In the genomic region with DNA sequence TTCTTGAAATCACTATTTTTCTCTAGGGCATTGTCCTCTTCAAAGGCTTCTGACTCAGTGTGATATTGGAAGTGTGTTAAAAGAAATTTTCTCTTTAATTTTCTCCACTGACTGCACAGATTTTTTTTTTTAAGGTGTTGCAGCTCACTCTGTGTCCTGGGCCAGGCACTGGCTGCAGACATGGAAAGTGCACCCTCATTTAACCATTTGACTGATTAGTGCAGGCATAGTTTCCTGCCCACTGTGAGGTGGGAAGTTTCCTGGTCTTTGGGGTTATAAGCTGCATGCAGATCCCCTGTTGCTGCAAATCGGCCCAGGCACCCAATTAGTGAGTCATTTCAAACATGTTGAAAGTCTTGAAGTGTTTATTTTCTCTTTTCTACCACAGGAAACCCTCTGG, we compare ENCODE assay signal across 29 mouse cellular contexts. TPM values are rescaled to one million over a fixed set of nuclear protein-coding genes. Genes with fewer than 3 reads are reported as not detected.
DNase-seq lines count a peak whose midpoint lies in the region; ATAC-seq and TF ChIP-seq lines count a peak whose summit lies in the region.
"Had no signal": no experiment of that assay in that cellular context is flagged by ENCODE, and none has a peak within 500 bp of the region (broad histone marks: within the 10 kb centered on the region; RNA-seq: fewer than 3 reads in every experiment).

No protein-coding gene starts in this region.

- 65% methylated on average over 1 of the region's 1 CpGs for WGBS in hindbrain, postnatal 0 days
- WGBS in hindbrain, embryonic 10.5 days = 64% methylated on average over 1 of the region's 1 CpGs
- WGBS in midbrain, embryonic 12.5 days = 63% methylated on average over 1 of the region's 1 CpGs
- 62% methylated on average over 1 of the region's 1 CpGs for WGBS in midbrain, embryonic 13.5 days

- H3K36me3 ChIP-seq in hindbrain, postnatal 0 days (ENCODE audit: insufficient read depth, low read length) = no peaks in the 10 kb centered on the region
- no peaks in the 10 kb centered on the region for H3K36me3 ChIP-seq in hindbrain, embryonic 10.5 days
- H3K36me3 ChIP-seq in midbrain, embryonic 12.5 days = no peaks in the 10 kb centered on the region
- H3K36me3 ChIP-seq in midbrain, embryonic 13.5 days = no peaks in the 10 kb centered on the region
- H3K36me3 ChIP-seq: embryonic facial prominence, embryonic 13.5 days; heart, embryonic 13.5 days; liver, embryonic 13.5 days; neural tube, embryonic 12.5 days had no signal

- H3K27ac ChIP-seq in hindbrain, postnatal 0 days = peak overlapping the region; percentile 20; the same call in 1 of the 2 replicates
- no peak overlapping the region for H3K27ac ChIP-seq in hindbrain, embryonic 10.5 days
- H3K27ac ChIP-seq in midbrain, embryonic 12.5 days (replicated peaks) = no peak overlapping the region
- no peak overlapping the region for H3K27ac ChIP-seq in midbrain, embryonic 13.5 days
- H3K27ac ChIP-seq: embryonic facial prominence, embryonic 13.5 days; heart, embryonic 13.5 days; kidney, postnatal 0 days; liver, embryonic 13.5 days; neural tube, embryonic 12.5 days had no signal

- no peak for TF ChIP-seq CTCF in hindbrain, postnatal 0 days (IDR thresholded peaks at IDR 0.05; ENCODE audit: low read depth)

- peak overlapping the region; percentile 10 for H3K4me2 ChIP-seq in hindbrain, postnatal 0 days (ENCODE audit: low read depth, low read length)
- H3K4me2 ChIP-seq in midbrain, embryonic 12.5 days (replicated peaks) = peak overlapping the region; percentile 4; the same call in 1 of the 2 replicates
- no peak overlapping the region for H3K4me2 ChIP-seq in midbrain, embryonic 13.5 days (replicated peaks)
- H3K4me2 ChIP-seq: embryonic facial prominence, embryonic 13.5 days; heart, embryonic 13.5 days; liver, embryonic 13.5 days; neural tube, embryonic 12.5 days had no signal

- peak; percentile 2 for DNase-seq in embryo, embryonic 9.5 days (ENCODE audit: extremely low spot score)
- no peak for DNase-seq in embryo, embryonic 10 days (ENCODE audit: low spot score)
- no peak for DNase-seq in hindbrain, postnatal 0 days (ENCODE audit: low spot score)
- no peak for DNase-seq in hindbrain, embryonic 10.5 days (ENCODE audit: low spot score)
- DNase-seq in thymus, postnatal 25 days = no peak
- no peak for DNase-seq in left cerebral cortex, adult 9 months (ENCODE audit: low spot score in 2 of 2)
- DNase-seq: adrenal gland, postnatal 36 days; cerebellum, adult 9-11 months; gastrocnemius, postnatal 10 days; heart, adult 18-20 months; heart, postnatal 14 days; kidney, adult 18-20 months; liver, embryonic 13.5 days; lung, adult 2 months; lung, postnatal 36 days; retina, postnatal 1 day; right cerebral cortex, postnatal 25 days; spleen, adult 18-20 months had no signal

- no peaks in the 10 kb centered on the region for H3K9me3 ChIP-seq in hindbrain, postnatal 0 days (ENCODE audit: low read length)
- H3K9me3 ChIP-seq in hindbrain, embryonic 10.5 days = no peaks in the 10 kb centered on the region
- H3K9me3 ChIP-seq in midbrain, embryonic 12.5 days = no peaks in the 10 kb centered on the region
- H3K9me3 ChIP-seq in midbrain, embryonic 13.5 days = 0 out of 2 replicates have a peak, but pooled peaks cover 3% of the 10 kb centered on the region
- H3K9me3 ChIP-seq: embryonic facial prominence, embryonic 13.5 days; heart, embryonic 13.5 days; liver, embryonic 13.5 days; megakaryocyte, embryonic 14.5 days; neural tube, embryonic 12.5 days had no signal

- H3K9ac ChIP-seq in hindbrain, postnatal 0 days (replicated peaks; ENCODE audit: low read length) = no peak overlapping the region
- H3K9ac ChIP-seq in midbrain, embryonic 12.5 days (replicated peaks) = no peak overlapping the region
- no peak overlapping the region for H3K9ac ChIP-seq in midbrain, embryonic 13.5 days (replicated peaks)
- H3K9ac ChIP-seq: embryonic facial prominence, embryonic 13.5 days; heart, embryonic 13.5 days; liver, embryonic 13.5 days; neural tube, embryonic 12.5 days had no signal

- no peaks in the 10 kb centered on the region for H3K4me1 ChIP-seq in hindbrain, postnatal 0 days (ENCODE audit: insufficient read depth, low read length)
- H3K4me1 ChIP-seq in hindbrain, embryonic 10.5 days (replicated peaks) = no peaks in the 10 kb centered on the region
- no peaks in the 10 kb centered on the region for H3K4me1 ChIP-seq in midbrain, embryonic 12.5 days
- H3K4me1 ChIP-seq in midbrain, embryonic 13.5 days (replicated peaks) = peaks cover 10% of the 10 kb centered on the region
- H3K4me1 ChIP-seq: embryonic facial prominence, embryonic 13.5 days; heart, embryonic 13.5 days; liver, embryonic 13.5 days; neural tube, embryonic 12.5 days had no signal

- H3K27me3 ChIP-seq in hindbrain, postnatal 0 days (ENCODE audit: insufficient read depth, low read length) = no peaks in the 10 kb centered on the region
- H3K27me3 ChIP-seq in hindbrain, embryonic 10.5 days (ENCODE audit: insufficient read depth, poor library complexity, severe bottlenecking) = no peaks in the 10 kb centered on the region
- H3K27me3 ChIP-seq in midbrain, embryonic 12.5 days = no peaks in the 10 kb centered on the region
- H3K27me3 ChIP-seq in midbrain, embryonic 13.5 days = no peaks in the 10 kb centered on the region
- H3K27me3 ChIP-seq: embryonic facial prominence, embryonic 13.5 days; heart, embryonic 13.5 days; liver, embryonic 13.5 days; megakaryocyte, embryonic 14.5 days; neural tube, embryonic 12.5 days had no signal

- no peak overlapping the region for H3K4me3 ChIP-seq in hindbrain, postnatal 0 days (ENCODE audit: low read length)
- H3K4me3 ChIP-seq in hindbrain, embryonic 10.5 days = no peak overlapping the region
- no peak overlapping the region for H3K4me3 ChIP-seq in midbrain, embryonic 12.5 days
- H3K4me3 ChIP-seq in midbrain, embryonic 13.5 days (replicated peaks) = no peak overlapping the region
- H3K4me3 ChIP-seq: embryonic facial prominence, embryonic 13.5 days; erythroblast, embryonic 14.5 days; heart, embryonic 13.5 days; liver, embryonic 13.5 days; megakaryocyte, embryonic 14.5 days; neural tube, embryonic 12.5 days had no signal

- ATAC-seq in hindbrain, postnatal 0 days = no peak
- ATAC-seq in midbrain, embryonic 12.5 days (ENCODE audit: low FRiP score, low read depth) = no peak
- ATAC-seq in midbrain, embryonic 13.5 days = no peak
- ATAC-seq: forebrain, embryonic 14.5 days; inflammation-experienced regulatory T-cells, adult 6 months had no signal

RNA-seq across cellular contexts. Expression of a gene that starts 0.7 kb away (rescaled TPM):
- total RNA-seq in hindbrain, postnatal 0 days (2014; rRNA removed) = 24.0 and 27.6 TPM in 2 replicates
- polyA plus RNA-seq in hindbrain, postnatal 0 days (2015; fragmentation: Nextera tagmentation; extraction: Ambion mirVana) = 10.5 and 10.8 TPM in 2 replicates
- 0.83 and 0.89 TPM in 2 replicates for polyA plus RNA-seq in hindbrain, embryonic 10.5 days (2016; fragmentation: Nextera tagmentation; extraction: Ambion mirVana)
- polyA plus RNA-seq in midbrain, embryonic 12.5 days (2016; fragmentation: Nextera tagmentation; extraction: Ambion mirVana) = 1.1 and 1.6 TPM in 2 replicates
- polyA plus RNA-seq in midbrain, embryonic 13.5 days (2015; fragmentation: Nextera tagmentation; extraction: Ambion mirVana) = 1.4 and 2.4 TPM in 2 replicates
- total RNA-seq: heart, adult 18-20 months had no signal
- polyA plus RNA-seq: erythroblast, embryonic 14.5 days; inflammation-experienced regulatory T-cells, adult 6 months; liver, embryonic 13.5 days; thymus, postnatal 0 days had no signal
